Mouse (Mus musculus) forebrain, embryonic 14.5 days (tissue): ENCODE measurements around the gene Ccin. TPM values are rescaled to one million over a fixed set of nuclear protein-coding genes. Genes with fewer than 3 reads are reported as not detected.

ENCODE experiments used
- ATAC-seq: fragments of 200-750 bp; cut with Nextera tagmentation; 2 replicates; pipeline ENCODE4 v1.8.0; 2017; ENCODE audit warnings: mild to moderate bottlenecking, moderate library complexity
- DNase-seq: peaks from one replicate; pipeline ENCODE4 v3.0.0-alpha.2; 2015; ENCODE audit warnings: low spot score
- H3K27ac ChIP-seq: fragments of 300-500 bp; sonication (generic); 2 replicates; pipeline ENCODE4 v1.5.1; 2014; ENCODE audit warnings: low read depth, mild to moderate bottlenecking, control low read depth, low read length, moderate library complexity
- H3K27me3 ChIP-seq: fragments of 300-500 bp; sonication (generic); replicated peaks from 2 replicates; pipeline ENCODE4 v1.6.1; 2014; ENCODE audit warnings: low read length, control low read depth, mixed read lengths; ENCODE audit not compliant: control insufficient read depth, insufficient read depth
- H3K36me3 ChIP-seq: fragments of 300-500 bp; sonication (generic); 2 replicates; pipeline ENCODE4 v1.6.1; 2014; ENCODE audit warnings: low read length, control low read depth; ENCODE audit not compliant: control insufficient read depth, insufficient read depth
- H3K4me1 ChIP-seq: fragments of 300-500 bp; sonication (generic); 2 replicates; pipeline ENCODE4 v1.6.1; 2014; ENCODE audit warnings: antibody characterized with exemption, low read length, control low read depth; ENCODE audit not compliant: control insufficient read depth, insufficient read depth
- H3K4me2 ChIP-seq: fragments of 300-500 bp; sonication (generic); 2 replicates; pipeline ENCODE4 v1.6.1; 2014; ENCODE audit warnings: mild to moderate bottlenecking, control low read depth, low read length
- H3K4me3 ChIP-seq: fragments of 300-500 bp; sonication (generic); 2 replicates; pipeline ENCODE4 v1.5.1; 2014; ENCODE audit warnings: low read depth, low read length, control low read depth
- H3K9ac ChIP-seq: fragments of 300-500 bp; sonication (generic); 2 replicates; pipeline ENCODE4 v1.6.1; 2014; ENCODE audit warnings: mild to moderate bottlenecking, low read length, control low read depth, moderate library complexity
- H3K9me3 ChIP-seq: fragments of 300-500 bp; sonication (generic); replicated peaks from 2 replicates; pipeline ENCODE4 v1.6.1; 2016; ENCODE audit warnings: low read length, control low read depth, mixed read lengths; ENCODE audit not compliant: control insufficient read depth
- WGBS: fragments of 180-500 bp; shearing (Covaris S2); extraction: QIAGEN DNeasy Blood & Tissue Kit; methylation state at CpG from one replicate; pipeline ENCODE4 v1.1.7; 2014; 5-methylcytosine and 5-hydroxymethylcytosine counted together
- polyA plus RNA-seq: library from polyadenylated mRNA; unstranded; fragments of >200 nt; fragmentation: Nextera tagmentation; extraction: Ambion mirVana; gene quantifications from 2 replicates; pipeline ENCODE4 v1.2.1, GENCODE M21; 2014

Gene Ccin
- polyA plus RNA-seq, 1 experiment from 2014 or later = not detected

GRCm38 (mm10) chr4:43971541-43972136, 11.6 kb upstream of the Ccin start:
- ATAC-seq (no peak), DNase-seq (no peak)
- Histone ChIP-seq H3K4me2 (no peak overlapping the region), H3K9ac (no peak overlapping the region), H3K9me3 (no peaks in the 10 kb centered on the region), H3K4me1 (0 out of 2 replicates have a peak, but pooled peaks cover 4% of the 10 kb centered on the region), H3K27ac (no peak overlapping the region), H3K4me3 (no peak overlapping the region), H3K27me3 (no peaks in the 10 kb centered on the region), H3K36me3 (no peaks in the 10 kb centered on the region)
- WGBS = 72% methylated on average over 9 of the region's 9 CpGs

GRCm38 (mm10) chr4:43972137-43972591, 11.1 kb upstream of the Ccin start:
- H3K27ac ChIP-seq = no peak overlapping the region
- H3K36me3 ChIP-seq = no peaks in the 10 kb centered on the region
- WGBS = 2% methylated on average over 8 of the region's 8 CpGs
- no peaks in the 10 kb centered on the region for H3K27me3 ChIP-seq
- no peak for ATAC-seq
- 0 out of 2 replicates have a peak, but pooled peaks cover 4% of the 10 kb centered on the region for H3K4me1 ChIP-seq
- no peak for DNase-seq
- H3K4me2 ChIP-seq = no peak overlapping the region
- H3K9me3 ChIP-seq = no peaks in the 10 kb centered on the region
- H3K4me3 ChIP-seq = no peak overlapping the region
- H3K9ac ChIP-seq = no peak overlapping the region

GRCm38 (mm10) chr4:43973526-43973981, 9.7 kb upstream of the Ccin start:
- WGBS = 67% methylated on average over 4 of the region's 4 CpGs
- no peaks in the 10 kb centered on the region for H3K27me3 ChIP-seq
- no peak overlapping the region for H3K27ac ChIP-seq
- no peaks in the 10 kb centered on the region for H3K9me3 ChIP-seq
- peaks cover 7% of the 10 kb centered on the region for H3K4me1 ChIP-seq
- ATAC-seq (no peak), DNase-seq (no peak)
- H3K4me3 ChIP-seq = no peak overlapping the region
- 0 out of 2 replicates have a peak, but pooled peaks cover 2% of the 10 kb centered on the region for H3K36me3 ChIP-seq
- no peak overlapping the region for H3K9ac ChIP-seq
- no peak overlapping the region for H3K4me2 ChIP-seq

GRCm38 (mm10) chr4:43974914-43975616, 8.2 kb upstream of the Ccin start:
- ATAC-seq = no peak
- 80% methylated on average over 10 of the region's 10 CpGs for WGBS

GRCm38 (mm10) chr4:43976223-43976740, 7.0 kb upstream of the Ccin start:
- 91% methylated on average over 6 of the region's 6 CpGs for WGBS
- ATAC-seq (no peak), DNase-seq (no peak)
- Histone ChIP-seq H3K9me3 (no peaks in the 10 kb centered on the region), H3K4me3 (no peak overlapping the region), H3K27me3 (no peaks in the 10 kb centered on the region), H3K4me1 (peaks cover 19% of the 10 kb centered on the region), H3K9ac (no peak overlapping the region), H3K27ac (no peak overlapping the region), H3K4me2 (no peak overlapping the region), H3K36me3 (0 out of 2 replicates have a peak, but pooled peaks cover 2% of the 10 kb centered on the region)

More at GRCm38 (mm10) chr4:43974914-43975616, 8.2 kb upstream of the Ccin start:
- Histone ChIP-seq H3K27me3 (no peaks in the 10 kb centered on the region), H3K9ac (no peak overlapping the region), H3K9me3 (no peaks in the 10 kb centered on the region), H3K4me1 (peaks cover 19% of the 10 kb centered on the region), H3K4me3 (no peak overlapping the region), H3K27ac (no peak overlapping the region), H3K4me2 (no peak overlapping the region), H3K36me3 (0 out of 2 replicates have a peak, but pooled peaks cover 2% of the 10 kb centered on the region)
- DNase-seq = no peak

GRCm38 (mm10) chr4:43978521-43979443, 4.5 kb upstream of the Ccin start:
- peak overlapping the region; percentile 15; the same call in 1 of the 2 replicates for H3K27ac ChIP-seq
- WGBS = 13% methylated on average over 17 of the region's 17 CpGs
- DNase-seq (peak; percentile 57), ATAC-seq (no peak)
- H3K4me3 ChIP-seq = no peak overlapping the region
- H3K9me3 ChIP-seq = no peaks in the 10 kb centered on the region
- no peaks in the 10 kb centered on the region for H3K27me3 ChIP-seq
- H3K9ac ChIP-seq = no peak overlapping the region
- H3K4me2 ChIP-seq = no peak overlapping the region
- 0 out of 2 replicates have a peak, but pooled peaks cover 2% of the 10 kb centered on the region for H3K36me3 ChIP-seq
- peaks cover 15% of the 10 kb centered on the region for H3K4me1 ChIP-seq

- Histone ChIP-seq H3K9me3 (no peaks in the 10 kb centered on the region), H3K9ac (no peak overlapping the region), H3K27ac (peak overlapping the region; percentile 39; the same call in 1 of the 2 replicates), H3K36me3 (0 out of 2 replicates have a peak, but pooled peaks cover 2% of the 10 kb centered on the region), H3K27me3 (no peaks in the 10 kb centered on the region), H3K4me1 (peaks cover 15% of the 10 kb centered on the region), H3K4me2 (no peak overlapping the region), H3K4me3 (no peak overlapping the region)
- DNase-seq (peak; percentile 95), ATAC-seq (peak; percentile 76)
- WGBS = 19% methylated on average over 3 of the region's 3 CpGs
Observed at GRCm38 (mm10) chr4:43979746-43980145, 3.5 kb upstream of the Ccin start.

GRCm38 (mm10) chr4:43980236-43980635, 3.0 kb upstream of the Ccin start:
- Histone ChIP-seq H3K27ac (peak overlapping the region; percentile 39; the same call in 1 of the 2 replicates), H3K27me3 (no peaks in the 10 kb centered on the region), H3K9ac (no peak overlapping the region), H3K4me3 (no peak overlapping the region), H3K36me3 (0 out of 2 replicates have a peak, but pooled peaks cover 2% of the 10 kb centered on the region), H3K9me3 (no peaks in the 10 kb centered on the region), H3K4me2 (no peak overlapping the region), H3K4me1 (peaks cover 15% of the 10 kb centered on the region)
- 84% methylated on average over 4 of the region's 4 CpGs for WGBS
- no peak for ATAC-seq
- DNase-seq = no peak
